Mouse (Mus musculus): ENCODE data around the gene Prnp.

- TF ChIP-seq CTCF (IDR thresholded peaks at IDR 0.05; ENCODE audit: borderline replicate concordance, insufficient read depth, low read depth, low read length), result no peak
- TF ChIP-seq POLR2A (IDR thresholded peaks at IDR 0.05; ENCODE audit: borderline replicate concordance, insufficient read depth, low read length), result no peak
These were observed 44.0 kb downstream of the Prnp start for GRCm38 (mm10) chr2:131953711-131954110.
